Mouse (Mus musculus) forebrain, embryonic 13.5 days (tissue): ENCODE data around the gene Apbb1ip. TPM values are rescaled to one million over a fixed set of nuclear protein-coding genes. Genes with fewer than 3 reads are reported as not detected.

Experiments
- ATAC-seq: fragments of 200-750 bp; cut with Nextera tagmentation; 2 replicates; pipeline ENCODE4 v1.8.0; 2017
- H3K27ac ChIP-seq: fragments of 300-500 bp; sonication (generic); 2 replicates; pipeline ENCODE4 v1.5.1; 2015; ENCODE audit warnings: inconsistent platforms, mild to moderate bottlenecking, moderate library complexity
- H3K27me3 ChIP-seq: fragments of 300-500 bp; sonication (generic); 2 replicates; pipeline ENCODE4 v1.6.1; 2015; ENCODE audit warnings: mild to moderate bottlenecking, inconsistent platforms
- H3K36me3 ChIP-seq: fragments of 300-500 bp; sonication (generic); 2 replicates; pipeline ENCODE4 v1.6.1; 2015; ENCODE audit warnings: mild to moderate bottlenecking, inconsistent platforms; ENCODE audit not compliant: poor library complexity, severe bottlenecking
- H3K4me1 ChIP-seq: fragments of 300-500 bp; sonication (generic); 2 replicates; pipeline ENCODE4 v1.6.1; 2015; ENCODE audit warnings: inconsistent platforms
- H3K4me2 ChIP-seq: fragments of 300-500 bp; sonication (generic); 2 replicates; pipeline ENCODE4 v1.6.1; 2015; ENCODE audit warnings: inconsistent platforms, mild to moderate bottlenecking, moderate library complexity
- H3K4me3 ChIP-seq: fragments of 300-500 bp; sonication (generic); 2 replicates; pipeline ENCODE4 v1.5.1; 2015; ENCODE audit warnings: mild to moderate bottlenecking, inconsistent platforms
- H3K9ac ChIP-seq: fragments of 300-500 bp; sonication (generic); 2 replicates; pipeline ENCODE4 v1.6.1; 2015; ENCODE audit warnings: mild to moderate bottlenecking, inconsistent platforms
- H3K9me3 ChIP-seq: fragments of 300-500 bp; sonication (generic); replicated peaks from 2 replicates; pipeline ENCODE4 v1.6.1; 2016; ENCODE audit warnings: inconsistent platforms
- WGBS: fragments of 180-500 bp; shearing (Covaris S2); methylation state at CpG from one replicate; pipeline ENCODE4 v1.1.7; 2015; 5-methylcytosine and 5-hydroxymethylcytosine counted together
- polyA plus RNA-seq: library from polyadenylated mRNA; unstranded; fragments of >200 nt; fragmentation: Nextera tagmentation; extraction: Ambion mirVana; gene quantifications from 2 replicates; pipeline ENCODE4 v1.2.1, GENCODE M21; 2015

The Apbb1ip gene
- polyA plus RNA-seq, 1 experiment from 2014 or later, result 0.61 TPM

DNA sequence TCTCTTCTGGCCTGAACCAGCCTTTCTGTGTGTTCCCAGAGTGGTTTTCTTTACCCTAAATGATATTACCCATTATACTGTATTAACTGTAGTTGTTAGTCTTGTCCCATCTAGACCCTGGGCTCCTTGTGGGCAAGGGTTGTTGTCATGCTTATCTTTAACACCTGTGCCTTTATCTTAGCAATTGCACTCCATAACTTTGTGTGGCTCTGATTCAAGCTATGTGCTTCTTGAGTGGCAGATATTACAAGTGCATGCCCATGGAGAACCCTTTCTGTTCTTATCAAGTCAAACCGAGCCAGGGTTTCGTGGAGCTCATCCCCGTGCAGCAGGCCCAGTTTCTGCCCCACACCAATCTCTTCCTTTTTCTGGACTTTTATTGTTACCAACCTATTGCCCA, 130.1 kb downstream of the Apbb1ip start:
- Histone ChIP-seq H3K27ac (no peak overlapping the region), H3K36me3 (peaks cover 51% of the 10 kb centered on the region), H3K9ac (no peak overlapping the region), H3K4me2 (no peak overlapping the region), H3K4me3 (no peak overlapping the region), H3K27me3 (no peaks in the 10 kb centered on the region), H3K9me3 (no peaks in the 10 kb centered on the region), H3K4me1 (no peaks in the 10 kb centered on the region)
- WGBS, result 96% methylated on average over 3 of the region's 3 CpGs
- no peak for ATAC-seq

DNA sequence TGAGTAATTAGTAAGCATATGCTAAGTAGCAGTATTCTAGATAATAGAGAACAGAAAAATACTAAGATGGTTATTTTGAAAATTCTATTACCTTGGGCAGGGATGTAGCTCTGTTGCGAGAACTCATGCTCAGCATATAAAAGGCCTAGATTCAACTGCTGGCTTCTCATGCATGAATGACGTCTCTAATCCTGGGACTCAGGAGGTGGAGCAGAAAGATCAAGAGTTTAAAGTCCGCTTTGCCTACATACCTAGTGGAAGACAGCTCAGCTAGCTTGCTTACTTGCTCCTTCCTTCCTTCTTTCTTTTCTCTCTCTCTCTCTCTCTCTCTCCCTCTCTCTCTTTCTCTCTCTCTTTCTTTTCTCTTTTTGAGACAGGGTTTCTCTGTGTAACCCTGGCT, 140.5 kb downstream of the Apbb1ip start:
- no peaks in the 10 kb centered on the region for H3K9me3 ChIP-seq
- 72% methylated on average over 3 of the region's 3 CpGs for WGBS
- peaks cover 65% of the 10 kb centered on the region for H3K36me3 ChIP-seq
- no peak overlapping the region for H3K4me2 ChIP-seq
- no peaks in the 10 kb centered on the region for H3K27me3 ChIP-seq
- no peak overlapping the region for H3K27ac ChIP-seq
- no peak for ATAC-seq
- H3K4me1 ChIP-seq, result no peaks in the 10 kb centered on the region
- H3K4me3 ChIP-seq, result no peak overlapping the region
- H3K9ac ChIP-seq, result no peak overlapping the region

DNA sequence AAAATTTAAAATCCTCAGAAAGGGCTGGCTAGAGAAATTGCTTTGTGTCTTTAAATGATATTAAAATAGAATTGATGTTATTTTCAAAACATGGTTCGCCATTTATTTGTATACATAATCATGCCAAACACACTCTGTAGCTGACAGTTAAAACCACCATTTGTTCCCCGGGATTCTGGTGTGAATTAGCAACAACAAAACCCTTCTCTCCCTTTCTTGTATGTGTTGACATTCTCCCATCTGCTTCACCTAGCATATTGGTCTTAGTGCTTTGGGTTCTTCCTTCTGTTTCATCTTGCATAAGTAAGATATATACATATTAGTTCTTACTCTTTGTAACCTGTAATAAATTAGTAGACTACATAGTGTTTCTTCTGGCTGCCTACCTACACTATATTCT, 144.8 kb downstream of the Apbb1ip start:
- peaks cover 46% of the 10 kb centered on the region for H3K36me3 ChIP-seq
- no peaks in the 10 kb centered on the region for H3K27me3 ChIP-seq
- H3K9me3 ChIP-seq, result no peaks in the 10 kb centered on the region
- H3K4me2 ChIP-seq, result no peak overlapping the region
- no peak; the same call in 1 of the 2 replicates for ATAC-seq
- no peak overlapping the region for H3K27ac ChIP-seq
- H3K4me3 ChIP-seq, result no peak overlapping the region
- H3K4me1 ChIP-seq, result no peaks in the 10 kb centered on the region
- WGBS, result 86% methylated on average over 2 of the region's 2 CpGs
- no peak overlapping the region for H3K9ac ChIP-seq

Other genes with a start within 250 kb of the Apbb1ip start
- gene Gad2, start 151.9 kb upstream of the Apbb1ip start, polyA plus RNA-seq, result 86.1 and 90.4 TPM in 2 replicates
- 26.0 and 27.4 TPM in 2 replicates for gene Pdss1, start 121.4 kb downstream of the Apbb1ip start, polyA plus RNA-seq